Mouse (Mus musculus) kidney, adult 2 months (tissue): ENCODE results near the gene Ckm. TPM values are rescaled to one million over a fixed set of nuclear protein-coding genes. Genes with fewer than 3 reads are reported as not detected.
A peak's percentile ranks its signal among the peaks of the same experiment; 100 is the strongest.

Source experiments
- DNase-seq: peaks from one replicate; pipeline ENCODE4 v3.0.0; 2021
- H3K27ac ChIP-seq: fragments of 200-500 bp; 2 replicates; pipeline ENCODE4 v1.5.1; 2012; ENCODE audit warnings: low read depth, low read length, control low read depth, inconsistent platforms; ENCODE audit not compliant: insufficient read depth
- H3K27me3 ChIP-seq: fragments of 200-500 bp; replicated peaks from 2 replicates; pipeline ENCODE4 v1.6.1; 2012; ENCODE audit warnings: mild to moderate bottlenecking, moderate library complexity, low read length, inconsistent platforms; ENCODE audit not compliant: control insufficient read depth, insufficient read depth
- H3K36me3 ChIP-seq: fragments of 200-500 bp; 2 replicates; pipeline ENCODE4 v1.6.1; 2012; ENCODE audit warnings: mild to moderate bottlenecking, moderate library complexity, low read length, inconsistent platforms; ENCODE audit not compliant: control insufficient read depth, insufficient read depth
- H3K4me1 ChIP-seq: fragments of 200-500 bp; 2 replicates; pipeline ENCODE4 v1.6.1; 2011; ENCODE audit warnings: low read length; ENCODE audit not compliant: control insufficient read depth, insufficient read depth
- H3K4me3 ChIP-seq: fragments of 200-500 bp; 2 replicates; pipeline ENCODE4 v1.5.1; 2011; ENCODE audit warnings: mild to moderate bottlenecking, low read depth, low read length, control low read depth; ENCODE audit not compliant: insufficient read depth
- CTCF ChIP-seq: fragments of 200-500 bp; conservative IDR thresholded peaks from 2 replicates; pipeline ENCODE4 v1.5.1; 2011; ENCODE audit warnings: low read depth, mild to moderate bottlenecking, control low read depth, low read length, moderate library complexity, mixed read lengths; ENCODE audit not compliant: insufficient read depth, insufficient read length
- POLR2A ChIP-seq: fragments of 200-500 bp; IDR thresholded peaks from one replicate; pipeline ENCODE4 v1.6.1; 2011; ENCODE audit warnings: low read depth, low read length, control low read depth
- WGBS: fragments of 180-500 bp; shearing (Covaris S2); methylation state at CpG from one replicate; pipeline ENCODE4 v1.1.7; 2018; 5-methylcytosine and 5-hydroxymethylcytosine counted together
- polyA plus RNA-seq: library from polyadenylated mRNA; depleted of rRNA; stranded (reverse); fragments of >200 nt; gene quantifications from 2 replicates; pipeline ENCODE4 v1.2.3, GENCODE M21; 2012; rRNA removed

Gene Ckm
- polyA plus RNA-seq = 2.0 and 420 TPM in 2 replicates

- H3K36me3 ChIP-seq = no peaks in the 10 kb centered on the region
- DNase-seq = no peak
- H3K4me3 ChIP-seq = peak within 1 kb of the TSS; percentile 50
- H3K4me1 ChIP-seq = no peaks in the 10 kb centered on the region
- H3K27me3 ChIP-seq = no peaks in the 10 kb centered on the region
- H3K27ac ChIP-seq = no peak within 1 kb of the TSS
- TF ChIP-seq CTCF (no peak), POLR2A (no peak)
- 52% methylated on average over 7 of the region's 7 CpGs for WGBS
Measured at GRCm38 (mm10) chr7:19404476-19404875, at the start of gene Ckm. Gene Ckm (plus strand): TSS chr7:19404776.

DNA sequence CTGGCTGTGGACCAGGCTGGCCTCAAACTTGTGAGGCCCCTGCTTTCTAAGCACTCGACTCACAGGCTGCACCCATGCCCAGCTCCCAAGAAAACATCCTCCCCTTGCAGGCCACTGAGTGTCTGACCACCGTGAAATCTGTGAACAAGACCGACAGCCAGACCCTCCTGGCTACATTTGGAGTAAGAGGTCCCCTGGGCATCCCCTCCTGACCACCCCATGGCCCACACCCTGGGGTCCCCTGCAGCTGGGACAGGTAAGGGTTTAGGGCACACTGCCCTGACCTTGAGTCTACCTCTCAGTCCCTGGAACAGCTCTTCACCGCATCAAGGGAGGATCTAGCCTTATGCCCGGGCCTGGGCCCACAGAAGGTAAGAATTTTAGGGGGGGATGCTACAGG, 49.6 kb upstream of the Ckm start:
- Histone ChIP-seq H3K4me1 (no peaks in the 10 kb centered on the region; the same call in 1 of the 2 replicates), H3K27ac (no peak overlapping the region), H3K27me3 (no peaks in the 10 kb centered on the region), H3K4me3 (no peak overlapping the region), H3K36me3 (no peaks in the 10 kb centered on the region)
- WGBS = 84% methylated on average over 5 of the region's 5 CpGs
- DNase-seq = no peak
- TF ChIP-seq CTCF (no peak), POLR2A (no peak)

- TF ChIP-seq POLR2A = no peak
- TF ChIP-seq CTCF = no peak
- no peak overlapping the region for H3K4me3 ChIP-seq
- DNase-seq = no peak
- H3K36me3 ChIP-seq = no peaks in the 10 kb centered on the region
- H3K27ac ChIP-seq = no peak overlapping the region
- H3K4me1 ChIP-seq = no peaks in the 10 kb centered on the region; the same call in 1 of the 2 replicates
- WGBS = 65% methylated on average over 10 of the region's 10 CpGs
- no peaks in the 10 kb centered on the region for H3K27me3 ChIP-seq
Measured at GRCm38 (mm10) chr7:19356311-19356710, 48.3 kb upstream of the Ckm start.

DNA sequence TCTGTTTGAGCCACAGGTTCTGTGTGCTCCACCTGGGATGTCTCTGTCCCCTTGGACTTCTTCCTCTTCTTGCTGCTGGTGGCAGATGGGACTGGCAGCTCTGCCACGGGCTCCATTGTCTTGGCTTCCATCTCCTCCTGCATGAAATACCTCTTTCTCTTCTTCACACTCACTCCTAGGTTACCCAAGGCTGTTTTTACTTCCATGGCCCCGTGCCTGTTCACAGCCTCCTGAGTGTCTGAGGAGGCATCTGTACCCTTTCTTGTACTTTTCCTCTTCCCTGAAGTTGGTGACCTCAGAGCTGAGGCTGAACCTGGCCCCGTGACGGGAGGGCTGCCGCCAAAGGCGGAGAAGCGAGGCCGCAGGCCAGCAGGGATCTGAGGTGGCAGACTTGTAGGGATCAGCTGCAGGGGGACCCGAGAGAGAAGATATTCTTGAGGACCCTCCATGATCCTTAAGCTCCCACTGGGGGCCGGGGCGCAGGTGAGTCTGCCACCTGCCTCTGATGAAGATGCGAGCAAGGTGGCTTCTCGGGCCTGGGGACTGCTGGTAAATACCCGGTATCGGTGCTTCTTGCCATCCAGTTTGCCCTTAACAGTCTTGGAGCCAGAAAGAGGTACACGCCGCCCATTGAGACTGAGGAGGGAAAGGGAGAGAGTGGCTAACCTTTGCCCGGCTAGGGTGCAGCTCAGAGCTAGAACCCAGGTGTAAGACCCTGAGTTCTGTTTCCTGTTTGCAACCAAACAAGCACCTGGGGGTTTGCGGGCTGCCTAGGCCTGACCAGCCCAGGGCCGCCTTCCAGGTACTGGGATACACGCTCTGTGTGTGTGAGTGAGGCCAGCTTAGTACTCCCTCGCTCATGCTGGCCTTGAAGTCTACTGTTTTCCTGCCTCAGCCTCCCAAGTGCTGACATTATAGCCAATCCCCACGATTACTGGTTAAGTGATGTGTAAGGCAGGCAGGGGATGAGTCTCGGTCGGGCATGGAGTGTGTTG, 46.9 kb upstream of the Ckm start:
- H3K4me3 ChIP-seq = no peak overlapping the region

DNA sequence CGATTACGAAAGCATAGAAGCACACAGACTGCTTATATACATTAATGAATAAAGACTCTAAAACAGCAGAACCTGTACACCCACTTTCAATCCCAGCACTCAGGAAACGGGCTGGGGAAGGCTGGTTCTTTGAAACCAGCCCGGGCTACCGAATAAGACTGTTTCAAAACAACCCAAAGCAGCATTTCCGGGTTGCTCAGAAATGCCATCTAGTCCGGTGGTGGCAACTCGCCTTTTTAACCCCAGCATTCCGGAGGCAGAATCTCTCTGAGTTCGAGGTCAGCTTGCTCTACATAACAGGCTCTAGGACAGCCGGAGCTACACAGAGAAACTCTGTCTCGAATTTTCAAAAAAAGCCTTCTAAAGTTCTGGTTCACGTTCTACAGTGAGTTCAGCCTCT, 45.9 kb upstream of the Ckm start:
- DNase-seq = no peak
- 12% methylated on average over 13 of the region's 13 CpGs for WGBS
- Histone ChIP-seq H3K27ac (no peak overlapping the region), H3K36me3 (no peaks in the 10 kb centered on the region), H3K27me3 (no peaks in the 10 kb centered on the region), H3K4me3 (peak overlapping the region; percentile 87; the same call in 1 of the 2 replicates), H3K4me1 (no peaks in the 10 kb centered on the region; the same call in 1 of the 2 replicates)
- TF ChIP-seq POLR2A (no peak), CTCF (no peak)

More for the DNA sequence above, 46.9 kb upstream of the Ckm start:
- TF ChIP-seq POLR2A (no peak), CTCF (no peak)
- no peaks in the 10 kb centered on the region for H3K27me3 ChIP-seq
- H3K4me1 ChIP-seq = no peaks in the 10 kb centered on the region; the same call in 1 of the 2 replicates
- H3K36me3 ChIP-seq = no peaks in the 10 kb centered on the region
- H3K27ac ChIP-seq = no peak overlapping the region
- WGBS = 87% methylated on average over 25 of the region's 25 CpGs
- no peak for DNase-seq

DNA sequence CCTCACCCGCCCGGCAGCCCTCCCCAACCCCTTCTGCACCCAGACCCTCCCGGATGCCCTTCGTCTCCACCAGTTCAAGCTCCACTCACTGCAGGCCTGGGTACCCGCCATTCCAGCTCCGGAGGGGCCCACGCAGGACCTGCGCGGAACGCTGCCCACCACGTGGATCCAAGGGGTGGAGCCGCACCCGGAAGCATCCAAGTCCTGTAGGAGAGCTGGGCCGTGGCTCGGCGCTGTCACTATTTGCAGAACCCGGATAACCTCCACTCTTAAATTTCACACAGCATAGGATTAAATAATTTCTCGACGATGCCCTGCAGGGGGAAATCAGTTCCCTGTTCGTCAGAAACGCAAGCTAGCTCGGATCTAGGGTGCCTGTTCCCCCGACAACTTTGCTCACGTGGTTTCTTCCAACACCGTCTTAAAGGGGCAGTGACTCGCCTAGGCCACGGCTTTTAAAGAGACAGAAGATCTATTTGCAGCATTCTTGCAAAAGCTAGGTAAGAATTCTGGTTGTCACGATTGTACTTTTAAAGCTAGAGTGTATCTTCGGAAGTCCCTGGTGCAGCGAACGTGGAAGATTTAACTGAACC, 45.2 kb upstream of the Ckm start, which contains the start of the genes Cd3eap and Ppp1r13l:
Cd3eap (minus strand) TSS at position 185 of the 593 bp plus-strand sequence.
Ppp1r13l (plus strand) TSS at position 451 of the 593 bp plus-strand sequence.
- Histone ChIP-seq H3K27ac (peak within 1 kb of the TSS; percentile 90), H3K4me1 (no peaks in the 10 kb centered on the region; the same call in 1 of the 2 replicates), H3K36me3 (no peaks in the 10 kb centered on the region), H3K27me3 (no peaks in the 10 kb centered on the region), H3K4me3 (peak within 1 kb of the TSS; percentile 87)
- under 1% methylated on average over 29 of the region's 31 CpGs for WGBS
- DNase-seq = peak; percentile 90
- no peak for TF ChIP-seq POLR2A
